Mouse (Mus musculus) 3134 (cell line): ENCODE measurements around the gene Ovca2.

Experiments
- DNase-seq: peaks from one replicate; pipeline ENCODE4 v3.0.0-alpha.2; 2011; ENCODE audit warnings: low spot score; ENCODE audit not compliant: insufficient read length; ENCODE audit errors: extremely low read depth

Gene Ovca2

DNA sequence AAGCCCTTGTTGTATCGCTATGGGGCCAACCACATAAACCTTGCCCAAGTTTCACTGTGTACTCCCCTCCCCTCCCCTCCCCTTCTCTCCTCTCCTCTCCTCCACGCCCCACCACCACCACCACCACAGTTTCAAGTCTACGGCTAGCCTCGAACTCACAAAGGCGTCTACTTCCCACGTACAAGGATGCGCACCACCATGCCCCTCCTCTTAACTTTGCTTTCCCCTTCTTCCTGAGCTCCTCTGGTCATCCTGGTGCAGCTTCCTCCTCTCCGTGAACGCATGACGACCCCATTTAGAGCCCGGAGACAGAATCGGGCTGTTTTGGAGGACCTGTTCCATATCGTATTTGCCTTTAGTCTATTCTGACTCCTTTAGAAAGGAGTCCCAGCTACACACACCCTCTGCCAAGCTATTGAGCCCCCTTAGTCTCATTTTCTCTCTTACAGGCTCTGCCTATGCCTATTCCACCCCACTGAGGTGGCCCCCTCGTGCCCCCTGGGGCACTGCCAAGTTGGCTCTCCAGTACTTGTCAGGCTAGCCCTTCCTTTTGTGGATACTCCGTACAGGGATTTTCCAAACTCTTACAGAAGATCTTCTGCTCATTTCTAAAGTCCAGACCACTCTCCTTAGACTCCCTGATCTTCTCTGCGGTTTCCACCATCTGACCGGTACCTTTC is 7.3 kb downstream of the Ovca2 start:
- no peak for DNase-seq

DNA sequence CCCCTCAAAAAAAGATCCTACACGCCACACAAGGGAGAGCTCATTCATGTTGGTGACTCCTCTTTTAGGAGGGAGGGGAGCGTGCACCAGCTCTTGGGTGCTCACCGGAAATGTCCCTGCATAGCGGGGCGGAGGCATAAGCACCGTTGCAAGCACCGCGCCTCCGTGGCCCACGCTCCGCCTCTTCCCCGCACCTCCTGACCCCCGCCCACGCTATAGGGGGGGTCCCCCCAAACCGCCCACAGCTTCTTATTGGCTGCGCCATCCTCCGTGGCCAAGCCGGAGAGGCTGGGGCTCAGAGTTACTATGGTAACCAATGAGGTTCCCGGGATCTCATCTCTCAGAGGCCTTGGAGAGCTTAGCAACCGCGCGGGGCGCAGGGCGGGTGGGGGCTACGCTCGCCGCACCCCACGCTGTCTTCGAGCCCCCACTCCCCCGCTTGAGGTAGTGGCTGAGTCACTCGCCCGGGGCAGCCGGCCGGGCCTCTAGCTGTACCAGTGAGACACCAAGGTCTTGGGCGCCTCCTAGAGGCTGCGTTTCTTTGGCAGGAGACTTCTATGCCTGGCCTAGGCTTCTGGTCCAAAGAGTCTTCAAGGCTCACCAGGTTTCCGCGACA is 8.4 kb downstream of the Ovca2 start:
- DNase-seq = no peak

GRCm38 (mm10) chr11:75169405-75170080 is 9.1 kb downstream of the Ovca2 start, which contains the start of gene Hic1:
TSS of gene Hic1 (minus strand) at chr11:75169519.
- DNase-seq = no peak

GRCm38 (mm10) chr11:75168590-75169361 is 9.9 kb downstream of the Ovca2 start:
- no peak for DNase-seq

GRCm38 (mm10) chr11:75167643-75168589 is 10.7 kb downstream of the Ovca2 start:
- DNase-seq = no peak

- no peak for DNase-seq
Measured at GRCm38 (mm10) chr11:75166861-75167642, 11.6 kb downstream of the Ovca2 start.

GRCm38 (mm10) chr11:75166193-75166842 is 12.3 kb downstream of the Ovca2 start:
- no peak for DNase-seq

DNA sequence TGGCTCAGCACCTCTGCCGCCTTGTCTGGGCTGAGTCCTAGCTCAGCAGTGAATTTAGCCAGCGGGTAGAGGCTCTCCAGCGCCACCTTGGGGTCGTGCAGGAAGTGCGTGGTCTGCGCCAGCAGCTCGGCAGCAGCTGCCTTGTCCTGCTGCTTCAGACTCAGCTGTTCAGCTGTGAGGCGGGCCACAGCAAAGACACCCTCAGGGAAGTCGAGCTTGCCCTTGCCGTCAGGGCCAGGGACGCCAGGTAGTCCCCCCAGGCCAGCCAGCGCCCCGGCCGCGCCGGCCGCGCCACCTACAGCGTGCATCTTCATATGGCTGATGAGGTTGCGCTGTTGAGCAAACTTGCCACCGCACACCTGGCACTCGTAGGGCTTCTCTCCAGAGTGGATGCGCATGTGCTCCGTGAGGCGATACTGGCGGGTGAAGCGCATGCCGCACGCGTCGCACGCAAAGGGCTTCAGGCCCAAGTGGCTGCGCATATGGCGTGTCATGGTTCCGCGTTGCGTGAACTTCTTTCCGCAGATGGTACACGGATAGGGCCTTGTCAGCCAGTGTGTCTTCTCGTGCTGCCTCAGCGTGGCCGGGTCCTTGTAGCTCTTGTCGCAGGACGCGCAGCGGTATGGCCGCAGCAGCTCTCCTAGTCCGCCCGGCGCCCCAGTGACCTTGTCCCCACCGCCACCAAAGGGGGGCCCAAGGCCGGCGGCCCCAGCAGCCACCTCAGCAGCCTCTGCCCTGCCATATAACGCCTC is 13.0 kb downstream of the Ovca2 start:
- DNase-seq = peak; percentile 47

- no peak for DNase-seq
Measured at GRCm38 (mm10) chr11:75164750-75165149, 13.9 kb downstream of the Ovca2 start.

- no peak for DNase-seq
Measured at GRCm38 (mm10) chr11:75164051-75164450, 14.6 kb downstream of the Ovca2 start.

DNA sequence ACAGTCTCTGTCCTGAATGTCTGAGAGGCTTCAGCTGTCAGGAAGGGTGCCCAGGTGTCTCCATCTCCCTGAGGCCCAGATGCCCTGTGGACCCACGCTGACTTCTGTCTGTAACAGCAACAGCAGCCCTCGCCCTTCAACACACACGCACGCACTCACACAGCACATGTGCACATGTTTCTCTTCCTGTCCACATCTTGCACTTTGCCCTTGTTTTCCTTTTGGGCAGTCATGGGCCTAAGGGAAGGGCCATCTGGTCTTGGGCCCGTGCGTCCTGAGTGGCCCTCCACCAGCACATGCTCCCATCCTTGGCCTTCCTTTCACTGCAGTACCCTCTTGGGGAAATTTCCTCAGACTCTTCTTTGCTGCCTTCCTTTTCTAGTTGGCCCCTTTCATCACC is 15.3 kb downstream of the Ovca2 start:
- no peak for DNase-seq

GRCm38 (mm10) chr11:75162591-75163080 is 16.0 kb downstream of the Ovca2 start:
- no peak for DNase-seq

- DNase-seq = no peak
Measured at GRCm38 (mm10) chr11:75161417-75162008, 17.1 kb downstream of the Ovca2 start.

- DNase-seq = no peak
Measured at GRCm38 (mm10) chr11:75160954-75161353, 17.7 kb downstream of the Ovca2 start.

GRCm38 (mm10) chr11:75159564-75159963 is 19.1 kb downstream of the Ovca2 start:
- no peak for DNase-seq

DNA sequence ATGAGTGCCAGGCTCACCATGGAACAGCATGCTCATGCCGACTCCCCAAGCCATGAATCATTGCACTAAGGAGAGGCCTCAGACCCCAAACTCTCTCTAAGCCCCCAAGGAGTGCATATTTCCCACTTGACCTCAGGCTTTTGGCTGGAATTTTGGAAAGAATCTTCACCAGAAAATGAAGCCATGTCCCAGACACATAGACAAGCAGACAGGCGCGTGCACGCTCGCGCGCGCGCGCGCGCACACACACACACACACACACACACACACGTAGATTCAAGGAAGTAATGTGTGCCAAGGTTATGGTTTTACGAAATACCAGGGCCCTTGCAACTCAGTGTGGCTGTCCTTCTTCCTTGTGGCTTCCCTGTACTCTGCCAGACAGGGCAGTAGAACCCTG is 20.2 kb downstream of the Ovca2 start:
- DNase-seq = no peak

DNA sequence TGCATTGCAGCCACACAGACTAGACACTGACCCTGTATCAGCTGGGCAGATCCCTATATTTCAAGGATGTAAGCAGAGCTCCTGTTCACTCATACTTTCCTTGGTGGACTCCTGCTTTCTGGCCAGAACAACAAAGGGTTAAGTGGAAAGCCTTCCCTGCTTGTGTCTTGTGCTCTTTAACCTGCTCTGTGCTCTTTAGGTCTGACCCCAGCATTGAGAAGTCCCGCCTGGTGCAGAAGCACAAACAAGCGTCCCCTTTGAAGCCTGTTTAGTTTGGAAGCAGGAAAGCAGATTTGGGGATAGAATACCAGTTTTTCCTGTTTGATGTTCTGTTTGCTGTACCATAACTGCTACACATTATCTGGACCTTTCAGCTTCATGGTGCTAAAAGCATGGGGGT is 20.7 kb downstream of the Ovca2 start:
- DNase-seq = no peak

GRCm38 (mm10) chr11:75157037-75157436 is 21.6 kb downstream of the Ovca2 start:
- no peak for DNase-seq
